Mouse (Mus musculus): ENCODE measurements at regions not wholly inside any gene's neighbourhood (a gene's known extent, or its start where the extent isn't known, plus 50 kb on each side); places are given as distances from the start of the nearest gene placed in this dataset.
A peak's percentile ranks its signal among the peaks of the same experiment; 100 is the strongest.
"Not testable (repeated sequence)": the region's sequence is repeated elsewhere in the genome, so short reads cannot be mapped to it uniquely, and the experiment has no call there.

GRCm38 (mm10) chr10:26139100-26140093 lies 60.5 kb upstream of the Tmem200a start:
- peak in 1 of 2 experiments; percentile 64 for DNase-seq (ENCODE audit: low spot score in 2 of 2)

- DNase-seq (ENCODE audit: low spot score in 2 of 2) = no peak
Measured at GRCm38 (mm10) chr10:26152586-26152985, 73.7 kb upstream of the Tmem200a start.

- no peak for DNase-seq (ENCODE audit: low spot score in 2 of 2)
Measured at GRCm38 (mm10) chr10:26158786-26159185, 70.7 kb upstream of the Samd3 start.

- DNase-seq (ENCODE audit: low spot score in 2 of 2) = not testable (repeated sequence)
Measured at GRCm38 (mm10) chr10:26161139-26161538, 68.4 kb upstream of the Samd3 start.

GRCm38 (mm10) chr10:26164531-26164930 lies 65.0 kb upstream of the Samd3 start:
- no peak for DNase-seq (ENCODE audit: low spot score in 2 of 2)

GRCm38 (mm10) chr10:26177591-26177990 lies 51.9 kb upstream of the Samd3 start:
- DNase-seq (ENCODE audit: low spot score in 2 of 2) = no peak

GRCm38 (mm10) chr10:26178356-26178755 lies 51.2 kb upstream of the Samd3 start:
- DNase-seq (ENCODE audit: low spot score in 2 of 2) = no peak

All from frontal cortex, postnatal 10 days (tissue).